Mouse (Mus musculus) intestine, embryonic 14.5 days (tissue): ENCODE data around the gene P3h2. TPM values are rescaled to one million over a fixed set of nuclear protein-coding genes. Genes with fewer than 3 reads are reported as not detected.

ENCODE experiments used
- ATAC-seq: fragments of 200-750 bp; cut with Nextera tagmentation; replicated peaks from 2 replicates; pipeline ENCODE4 v1.8.0; 2017; ENCODE audit warnings: low read depth, moderate number of reproducible peaks, moderate TSS enrichment, moderate library complexity; ENCODE audit not compliant: low FRiP score, low TSS enrichment
- DNase-seq: peaks from one replicate; pipeline ENCODE4 v3.0.0-alpha.2; 2018; ENCODE audit warnings: low spot score
- H3K27ac ChIP-seq: fragments of 300-500 bp; sonication (generic); 2 replicates; pipeline ENCODE4 v1.5.1; 2014; ENCODE audit warnings: low read depth, mild to moderate bottlenecking, control low read depth
- H3K27me3 ChIP-seq: fragments of 300-500 bp; sonication (generic); replicated peaks from 2 replicates; pipeline ENCODE4 v1.6.1; 2014; ENCODE audit warnings: low read length, control low read depth; ENCODE audit not compliant: control insufficient read depth, insufficient read depth
- H3K36me3 ChIP-seq: fragments of 300-500 bp; sonication (generic); 2 replicates; pipeline ENCODE4 v1.6.1; 2014; ENCODE audit warnings: low read length, control low read depth; ENCODE audit not compliant: control insufficient read depth, insufficient read depth
- H3K4me1 ChIP-seq: fragments of 300-500 bp; sonication (generic); replicated peaks from 2 replicates; pipeline ENCODE4 v1.6.1; 2014; ENCODE audit warnings: low read length, control low read depth, mixed read lengths; ENCODE audit not compliant: control insufficient read depth, insufficient read depth
- H3K4me2 ChIP-seq: fragments of 300-500 bp; sonication (generic); 2 replicates; pipeline ENCODE4 v1.6.1; 2014; ENCODE audit warnings: low read length
- H3K4me3 ChIP-seq: fragments of 300-500 bp; sonication (generic); 2 replicates; pipeline ENCODE4 v1.5.1; 2014; ENCODE audit warnings: low read depth, low read length, control low read depth, mixed read lengths
- H3K9ac ChIP-seq: fragments of 300-500 bp; sonication (generic); 2 replicates; pipeline ENCODE4 v1.6.1; 2014; ENCODE audit warnings: mild to moderate bottlenecking, low read length
- H3K9me3 ChIP-seq: fragments of 300-500 bp; sonication (generic); 2 replicates; pipeline ENCODE4 v1.6.1; 2016; ENCODE audit warnings: low read length, control low read depth; ENCODE audit not compliant: control insufficient read depth
- WGBS: fragments of 180-500 bp; shearing (Covaris S2); extraction: QIAGEN DNeasy Blood & Tissue Kit; methylation state at CpG from one replicate; pipeline ENCODE4 v1.1.7; 2014; 5-methylcytosine and 5-hydroxymethylcytosine counted together
- polyA plus RNA-seq: library from polyadenylated mRNA; unstranded; fragments of >200 nt; fragmentation: Nextera tagmentation; extraction: Ambion mirVana; gene quantifications from 2 replicates; pipeline ENCODE4 v1.2.1, GENCODE M21; 2014

The P3h2 gene
- polyA plus RNA-seq, 1 experiment from 2014 or later, result 6.2 TPM

DNA sequence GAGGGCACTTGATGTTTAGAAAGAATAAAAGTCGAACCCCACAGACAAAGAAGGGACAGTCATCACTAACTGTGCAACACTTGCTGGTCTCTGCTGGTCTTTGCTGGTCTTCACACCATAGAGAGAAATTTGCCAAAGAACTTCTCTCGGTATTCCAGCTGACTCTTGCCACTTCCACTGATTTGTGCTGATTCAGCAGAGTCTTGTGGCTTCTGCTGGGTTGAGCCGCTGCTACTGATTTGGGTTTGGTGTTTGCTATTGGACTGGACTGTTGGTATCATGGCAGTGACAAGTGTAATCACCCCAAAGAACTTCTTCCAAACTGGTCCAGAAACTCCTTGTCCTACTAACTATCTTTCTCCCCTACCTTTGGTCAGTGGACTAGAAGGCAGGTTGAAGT is 111.0 kb downstream of the P3h2 start:
- Histone ChIP-seq H3K27me3 (no peaks in the 10 kb centered on the region), H3K9ac (no peak overlapping the region), H3K4me3 (no peak overlapping the region), H3K36me3 (peaks cover 4% of the 10 kb centered on the region; the same call in 1 of the 2 replicates), H3K9me3 (no peaks in the 10 kb centered on the region), H3K27ac (no peak overlapping the region), H3K4me1 (no peaks in the 10 kb centered on the region), H3K4me2 (no peak overlapping the region)
- ATAC-seq (no peak), DNase-seq (no peak)
- WGBS, result 91% methylated on average over 3 of the region's 3 CpGs

DNA sequence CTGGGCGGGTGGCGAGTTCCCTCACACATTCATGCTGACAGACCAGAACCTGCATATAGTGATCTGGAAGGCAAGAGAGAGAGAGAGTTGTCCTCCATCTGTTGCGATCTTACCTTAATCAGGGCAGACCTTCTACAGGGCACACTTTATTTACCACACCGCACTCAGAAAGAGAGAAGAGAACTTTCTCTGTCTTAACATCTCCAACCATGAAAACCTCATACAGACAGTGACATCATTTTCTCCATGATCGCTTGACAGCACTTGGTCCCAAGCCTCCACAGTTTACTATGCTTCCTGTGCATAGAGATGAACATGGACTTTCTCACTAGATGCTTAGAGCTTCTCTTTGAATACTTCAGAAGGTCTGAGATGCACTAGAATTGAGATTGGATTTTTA is 118.4 kb downstream of the P3h2 start:
- no peak for DNase-seq
- Histone ChIP-seq H3K36me3 (peaks cover 6% of the 10 kb centered on the region), H3K4me1 (no peaks in the 10 kb centered on the region), H3K9ac (no peak overlapping the region), H3K4me2 (no peak overlapping the region), H3K9me3 (no peaks in the 10 kb centered on the region), H3K27me3 (no peaks in the 10 kb centered on the region), H3K27ac (no peak overlapping the region), H3K4me3 (no peak overlapping the region)
- ATAC-seq, result no peak
- WGBS, result 95% methylated on average over 5 of the region's 5 CpGs

DNA sequence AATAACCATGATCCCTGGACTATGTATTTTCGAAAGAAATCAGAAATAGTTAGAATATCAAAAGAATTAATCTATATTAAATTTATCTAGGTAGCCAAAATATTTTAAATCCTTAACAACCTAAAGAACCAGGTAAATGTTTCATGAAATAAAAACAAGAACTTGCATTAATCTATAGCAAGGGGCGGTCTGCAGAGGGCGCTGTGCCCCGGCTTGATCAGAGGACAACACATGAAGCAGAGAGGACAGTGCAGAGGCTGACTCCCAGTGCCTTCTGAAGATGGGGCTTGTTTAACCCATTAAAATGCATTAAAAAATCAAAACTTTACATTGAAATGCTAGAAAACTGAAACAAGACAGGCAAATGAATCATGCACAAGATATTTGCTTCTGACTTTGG is 121.9 kb downstream of the P3h2 start:
- ATAC-seq (no peak), DNase-seq (no peak)

DNA sequence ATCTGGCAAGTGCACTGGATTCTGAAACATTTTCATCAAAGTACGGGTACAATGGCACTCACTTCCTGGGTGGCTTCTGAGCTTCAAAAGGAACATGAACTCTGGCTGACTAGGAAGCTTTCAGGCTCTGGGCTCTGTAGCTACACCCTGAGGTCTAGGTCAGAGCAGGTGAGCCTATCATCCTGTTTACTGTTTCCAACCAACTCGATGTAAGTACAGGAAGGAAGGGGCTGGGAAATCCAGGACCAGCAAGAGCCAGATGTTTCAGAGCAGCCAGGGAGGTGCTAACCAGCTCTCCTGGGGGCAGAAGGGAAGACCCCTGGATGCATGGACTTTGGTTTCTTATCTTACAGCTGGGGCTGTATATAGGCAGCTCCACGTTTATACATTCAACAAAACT is 126.5 kb downstream of the P3h2 start:
- H3K9ac ChIP-seq, result no peak overlapping the region
- H3K27ac ChIP-seq, result no peak overlapping the region
- H3K4me2 ChIP-seq, result no peak overlapping the region
- H3K4me1 ChIP-seq, result no peaks in the 10 kb centered on the region
- H3K4me3 ChIP-seq, result no peak overlapping the region
- 58% methylated on average over 3 of the region's 3 CpGs for WGBS
- DNase-seq (no peak), ATAC-seq (no peak)
- no peaks in the 10 kb centered on the region; the same call in 1 of the 2 replicates for H3K36me3 ChIP-seq
- no peaks in the 10 kb centered on the region for H3K9me3 ChIP-seq
- no peaks in the 10 kb centered on the region for H3K27me3 ChIP-seq

More for the DNA sequence above, 121.9 kb downstream of the P3h2 start:
- H3K4me1 ChIP-seq, result no peaks in the 10 kb centered on the region
- H3K27ac ChIP-seq, result no peak overlapping the region
- no peak overlapping the region for H3K9ac ChIP-seq
- WGBS, result 35% methylated on average over 4 of the region's 4 CpGs
- no peaks in the 10 kb centered on the region for H3K27me3 ChIP-seq
- no peaks in the 10 kb centered on the region for H3K9me3 ChIP-seq
- peaks cover 6% of the 10 kb centered on the region for H3K36me3 ChIP-seq
- no peak overlapping the region for H3K4me2 ChIP-seq
- H3K4me3 ChIP-seq, result no peak overlapping the region

DNA sequence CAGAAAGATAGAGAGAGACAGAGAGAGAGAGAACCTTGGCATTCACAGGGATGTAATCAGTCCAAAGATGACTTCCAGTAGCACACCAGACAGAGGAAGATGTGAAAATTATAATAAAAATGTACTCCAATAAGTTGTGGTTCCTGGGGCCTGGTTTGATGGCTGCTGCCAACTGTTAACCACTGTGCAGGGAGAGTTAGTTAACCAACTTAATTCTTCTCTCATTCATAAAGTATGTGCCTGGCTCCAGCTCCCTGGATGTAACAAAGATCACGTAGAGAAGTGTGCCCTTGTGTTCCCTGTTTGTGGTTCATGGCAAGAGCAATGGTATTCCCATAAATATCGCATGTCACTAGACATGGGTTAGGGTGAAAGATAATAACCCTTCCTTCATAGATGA is 128.4 kb downstream of the P3h2 start:
- Histone ChIP-seq H3K27me3 (no peaks in the 10 kb centered on the region), H3K27ac (no peak overlapping the region), H3K9me3 (no peaks in the 10 kb centered on the region), H3K4me2 (no peak overlapping the region), H3K4me1 (no peaks in the 10 kb centered on the region), H3K9ac (no peak overlapping the region), H3K36me3 (no peaks in the 10 kb centered on the region; the same call in 1 of the 2 replicates), H3K4me3 (no peak overlapping the region)
- no peak for DNase-seq
- 75% methylated on average over 2 of the region's 2 CpGs for WGBS
- ATAC-seq, result no peak

DNA sequence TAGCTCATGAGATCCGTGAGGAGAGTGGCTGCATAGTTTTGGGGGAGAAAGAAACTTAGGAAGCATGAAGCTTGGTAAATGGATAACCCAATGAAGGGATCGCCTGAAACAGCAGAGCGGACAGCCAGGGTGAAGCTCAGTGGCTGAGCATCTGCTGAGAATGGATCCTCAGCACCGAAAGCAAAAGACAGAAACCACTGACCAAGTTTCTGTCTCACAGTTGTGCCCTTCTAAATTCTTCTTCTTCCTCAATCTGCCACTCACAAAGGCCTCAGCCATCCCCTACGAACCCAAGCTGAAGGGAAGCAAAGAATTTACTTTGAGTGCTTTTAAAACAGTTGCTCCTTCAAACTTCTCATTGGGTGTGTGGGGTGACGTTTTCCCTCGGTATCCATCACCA is 134.3 kb downstream of the P3h2 start:
- Histone ChIP-seq H3K27ac (no peak overlapping the region), H3K9ac (no peak overlapping the region), H3K4me3 (no peak overlapping the region), H3K4me2 (no peak overlapping the region), H3K9me3 (no peaks in the 10 kb centered on the region), H3K4me1 (no peaks in the 10 kb centered on the region), H3K27me3 (no peaks in the 10 kb centered on the region), H3K36me3 (peaks cover 12% of the 10 kb centered on the region; the same call in 1 of the 2 replicates)
- no peak for ATAC-seq
- WGBS, result 84% methylated on average over 7 of the region's 7 CpGs
- no peak for DNase-seq

DNA sequence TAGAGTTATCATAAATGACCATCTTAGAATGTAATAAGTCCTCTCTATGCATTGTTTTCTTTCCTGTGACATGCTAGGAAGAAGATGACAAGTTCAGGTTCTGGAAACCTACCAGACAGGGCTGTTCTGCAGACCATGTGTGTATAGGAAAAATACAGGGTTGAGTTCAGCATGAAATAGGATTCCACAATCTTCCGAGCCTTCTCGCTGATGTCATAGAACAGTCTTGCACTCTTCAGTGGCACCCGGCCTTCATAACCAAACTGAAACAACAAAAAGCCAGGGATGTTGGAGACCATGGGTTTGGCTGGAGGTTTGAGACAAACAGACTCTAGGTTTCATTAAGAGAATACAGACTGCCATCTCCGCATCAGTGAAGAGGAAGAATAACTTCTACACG is 134.9 kb downstream of the P3h2 start:
- Histone ChIP-seq H3K4me2 (no peak overlapping the region), H3K27me3 (no peaks in the 10 kb centered on the region), H3K4me1 (no peaks in the 10 kb centered on the region), H3K4me3 (no peak overlapping the region), H3K9ac (no peak overlapping the region), H3K9me3 (no peaks in the 10 kb centered on the region), H3K27ac (no peak overlapping the region), H3K36me3 (peaks cover 12% of the 10 kb centered on the region; the same call in 1 of the 2 replicates)
- ATAC-seq (no peak), DNase-seq (no peak)
- WGBS, result 92% methylated on average over 5 of the region's 5 CpGs

DNA sequence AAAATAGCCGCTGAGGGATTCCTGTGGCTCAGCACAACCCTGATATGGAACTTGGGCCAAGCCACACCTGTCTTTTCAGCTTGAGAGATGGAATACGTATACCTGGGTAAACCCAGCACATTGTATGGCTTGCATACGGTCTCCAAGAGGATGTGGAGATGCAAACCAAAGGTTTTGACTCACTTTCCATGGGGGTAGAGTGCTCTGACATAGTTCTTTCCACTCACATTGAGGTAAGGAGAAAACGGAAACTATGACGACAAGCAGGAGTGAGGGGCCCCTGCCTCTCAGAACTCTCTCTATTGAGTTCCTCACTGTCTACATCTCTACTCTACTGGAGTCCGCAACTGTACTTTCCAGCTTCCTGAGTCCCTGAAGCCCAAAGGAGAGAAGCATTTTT is 135.4 kb downstream of the P3h2 start:
- ATAC-seq (no peak), DNase-seq (no peak)
- WGBS, result 90% methylated on average over 6 of the region's 6 CpGs

DNA sequence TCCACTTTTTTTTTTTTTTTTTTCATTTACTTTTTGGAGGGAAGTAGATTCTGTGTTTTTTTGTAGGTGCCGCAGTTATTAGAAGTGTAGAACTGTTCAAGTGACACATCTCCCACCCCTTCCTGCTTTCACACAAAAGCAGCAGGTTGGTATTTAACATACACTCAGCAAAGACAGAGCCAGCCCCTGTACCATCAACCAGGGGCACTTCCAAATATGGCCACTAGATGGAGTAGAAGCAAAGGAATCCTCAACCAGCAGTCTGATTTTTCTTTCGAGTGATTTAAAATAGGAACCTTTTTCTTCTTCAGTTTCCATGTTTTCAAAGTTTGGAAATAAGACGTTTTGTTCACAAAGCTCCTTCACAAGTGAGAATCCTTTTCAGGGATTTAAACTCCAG is 138.3 kb downstream of the P3h2 start:
- peaks cover 12% of the 10 kb centered on the region; the same call in 1 of the 2 replicates for H3K36me3 ChIP-seq
- H3K27ac ChIP-seq, result no peak overlapping the region
- no peaks in the 10 kb centered on the region for H3K27me3 ChIP-seq
- no peak overlapping the region for H3K4me3 ChIP-seq
- no peaks in the 10 kb centered on the region for H3K4me1 ChIP-seq
- peak; percentile 89 for DNase-seq
- H3K9ac ChIP-seq, result no peak overlapping the region
- H3K4me2 ChIP-seq, result no peak overlapping the region
- H3K9me3 ChIP-seq, result no peaks in the 10 kb centered on the region
- WGBS, result 22% methylated on average over 3 of the region's 3 CpGs
- no peak for ATAC-seq

More for the DNA sequence above, 135.4 kb downstream of the P3h2 start:
- Histone ChIP-seq H3K36me3 (peaks cover 12% of the 10 kb centered on the region; the same call in 1 of the 2 replicates), H3K9ac (no peak overlapping the region), H3K27ac (no peak overlapping the region), H3K4me2 (no peak overlapping the region), H3K27me3 (no peaks in the 10 kb centered on the region), H3K4me3 (no peak overlapping the region), H3K9me3 (no peaks in the 10 kb centered on the region), H3K4me1 (no peaks in the 10 kb centered on the region)
